Mouse (Mus musculus) lung, adult 2 months (tissue): ENCODE measurements around the gene Maob. TPM values are rescaled to one million over a fixed set of nuclear protein-coding genes. Genes with fewer than 3 reads are reported as not detected.

Experiments used
- DNase-seq: peaks from one replicate; pipeline ENCODE4 v3.0.0; 2022
- H3K4me1 ChIP-seq: fragments of 200-500 bp; 2 replicates; pipeline ENCODE4 v1.6.1; 2011; ENCODE audit warnings: low read length; ENCODE audit not compliant: control insufficient read depth, insufficient read depth
- H3K4me3 ChIP-seq: fragments of 200-500 bp; replicated peaks from 2 replicates; pipeline ENCODE3; 2011; ENCODE audit warnings: low read depth, mild to moderate bottlenecking, control low read depth, low read length; ENCODE audit errors: extremely low read depth
- CTCF ChIP-seq: fragments of 200-500 bp; IDR thresholded peaks from 2 replicates; pipeline ENCODE4 v1.5.1; 2011; ENCODE audit warnings: mild to moderate bottlenecking, low read length, control low read depth; ENCODE audit not compliant: insufficient read depth
- POLR2A ChIP-seq: fragments of 200-500 bp; IDR thresholded peaks from 2 replicates; pipeline ENCODE4 v1.6.1; 2011; ENCODE audit warnings: low read depth, mild to moderate bottlenecking, control low read depth, low read length, borderline replicate concordance; ENCODE audit errors: extremely low read depth
- WGBS: fragments of 180-500 bp; shearing (Covaris S2); methylation state at CpG from one replicate; pipeline ENCODE4 v1.1.7; 2018; 5-methylcytosine and 5-hydroxymethylcytosine counted together
- polyA plus RNA-seq: library from polyadenylated mRNA; depleted of rRNA; stranded (reverse); fragments of >200 nt; gene quantifications from 2 replicates; pipeline ENCODE4 v1.2.3, GENCODE M21; 2012; rRNA removed

The Maob gene
- polyA plus RNA-seq, 1 experiment, result 16.4 TPM

DNA sequence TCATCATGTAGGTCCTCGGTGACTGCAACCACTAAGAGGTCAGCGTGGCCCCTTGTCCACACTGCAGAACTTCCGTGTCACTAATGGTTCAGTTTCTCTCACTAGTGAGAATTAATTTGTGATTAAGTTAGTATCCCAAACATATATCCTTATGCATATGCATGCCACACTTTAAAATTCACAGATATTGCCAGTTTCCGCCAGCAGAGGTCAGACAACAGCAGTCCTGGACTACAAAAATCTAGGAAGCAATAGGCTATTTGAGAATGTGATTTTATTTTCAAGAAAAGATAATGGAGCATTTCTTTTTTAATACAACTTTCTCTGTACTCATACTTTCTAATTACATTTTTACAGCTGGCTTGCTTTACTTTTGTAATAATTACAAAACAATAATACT, 51.0 kb downstream of the Maob start:
- Histone ChIP-seq H3K4me1 (no peaks in the 10 kb centered on the region; the same call in 1 of the 2 replicates), H3K4me3 (no peak overlapping the region)
- DNase-seq, result peak; percentile 14
- 66% methylated on average over 4 of the region's 4 CpGs for WGBS
- TF ChIP-seq CTCF (no peak), POLR2A (no peak)

DNA sequence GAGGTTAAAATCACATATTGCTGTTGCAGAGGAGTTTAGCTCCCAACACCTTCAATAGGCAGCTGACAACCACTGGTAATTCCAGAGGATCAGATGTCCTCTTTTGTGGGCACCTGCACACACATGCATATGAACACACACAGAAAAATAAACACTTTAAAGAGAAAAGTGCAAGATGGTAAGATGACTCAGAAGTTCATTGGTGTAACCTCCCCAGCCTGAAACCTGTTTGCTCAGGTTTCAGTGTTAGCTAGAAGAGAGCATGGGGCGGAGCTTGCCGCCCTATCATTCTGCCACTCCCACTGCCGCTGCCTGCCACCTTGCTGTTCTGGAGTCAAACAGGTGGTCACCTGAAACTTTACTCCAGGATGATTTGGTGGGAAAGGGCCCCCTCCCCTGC, 55.7 kb downstream of the Maob start:
- WGBS, result 52% methylated on average over 3 of the region's 3 CpGs
- Histone ChIP-seq H3K4me3 (no peak overlapping the region), H3K4me1 (no peaks in the 10 kb centered on the region; the same call in 1 of the 2 replicates)
- no peak for TF ChIP-seq POLR2A
- DNase-seq, result peak; percentile 13

DNA sequence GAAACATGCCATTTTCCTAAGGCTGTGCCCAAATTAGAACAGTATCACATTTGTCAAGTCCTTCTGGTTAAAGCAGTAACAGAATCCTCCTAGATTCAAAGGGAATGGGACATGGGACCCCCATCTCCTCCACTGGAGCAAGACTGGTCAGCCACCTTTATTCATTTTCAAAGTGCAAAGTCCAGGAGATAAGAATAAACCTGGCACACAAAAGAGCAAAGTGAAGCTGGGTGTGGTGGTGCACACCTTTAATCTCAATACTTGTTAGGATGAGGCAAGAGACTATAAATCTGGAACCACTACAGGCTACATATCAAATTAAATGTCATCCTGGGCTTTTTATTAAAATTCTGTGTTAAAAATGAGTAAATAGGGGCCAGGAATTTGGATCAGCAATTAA, 62.4 kb downstream of the Maob start:
- no peak for DNase-seq
- Histone ChIP-seq H3K4me1 (no peaks in the 10 kb centered on the region), H3K4me3 (no peak overlapping the region)
- TF ChIP-seq POLR2A (no peak), CTCF (no peak)

DNA sequence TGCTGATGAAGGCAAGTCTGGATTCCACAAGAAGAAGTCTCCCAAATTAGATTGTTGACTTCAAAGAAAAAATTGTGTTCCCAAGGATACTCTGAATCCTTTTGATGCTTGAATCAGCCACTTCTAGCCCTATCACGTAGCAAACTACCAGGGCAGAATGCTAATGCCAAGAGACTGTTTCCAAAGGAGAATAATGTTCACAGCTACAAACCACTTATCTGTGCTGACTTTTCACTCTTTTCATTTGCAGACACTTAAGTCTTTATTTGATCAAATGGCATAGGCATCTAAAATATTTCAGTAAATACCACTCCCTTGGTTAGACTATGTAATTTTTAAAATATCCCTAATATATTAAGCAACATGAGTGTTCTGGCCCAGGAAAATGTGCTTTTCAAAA, 68.2 kb downstream of the Maob start:
- H3K4me3 ChIP-seq, result no peak overlapping the region
- no peaks in the 10 kb centered on the region for H3K4me1 ChIP-seq
- TF ChIP-seq POLR2A (no peak), CTCF (no peak)
- 41% methylated on average over 1 of the region's 1 CpGs for WGBS
- no peak for DNase-seq

DNA sequence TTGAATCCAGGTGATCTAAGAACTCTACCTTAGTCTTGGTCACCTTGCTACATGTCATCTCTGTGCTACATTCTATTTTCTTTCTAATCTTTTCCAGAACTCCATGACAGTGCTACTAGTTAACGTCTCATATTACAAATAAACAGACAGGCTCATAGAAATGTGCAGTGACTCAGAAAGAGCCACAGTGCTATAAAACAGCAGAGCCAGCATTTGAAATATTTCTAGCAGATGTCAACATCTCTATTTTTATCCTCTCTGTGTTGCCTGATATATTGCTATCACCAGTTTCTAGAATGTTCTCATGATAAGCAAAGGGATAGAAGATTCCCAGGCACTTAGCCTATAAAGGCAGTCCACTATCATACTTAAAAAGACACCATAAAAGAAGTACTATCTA, 103.1 kb downstream of the Maob start:
- Histone ChIP-seq H3K4me1 (no peaks in the 10 kb centered on the region), H3K4me3 (no peak overlapping the region)
- TF ChIP-seq POLR2A (no peak), CTCF (no peak)
- WGBS, result 51% methylated on average over 1 of the region's 1 CpGs
- DNase-seq, result no peak

DNA sequence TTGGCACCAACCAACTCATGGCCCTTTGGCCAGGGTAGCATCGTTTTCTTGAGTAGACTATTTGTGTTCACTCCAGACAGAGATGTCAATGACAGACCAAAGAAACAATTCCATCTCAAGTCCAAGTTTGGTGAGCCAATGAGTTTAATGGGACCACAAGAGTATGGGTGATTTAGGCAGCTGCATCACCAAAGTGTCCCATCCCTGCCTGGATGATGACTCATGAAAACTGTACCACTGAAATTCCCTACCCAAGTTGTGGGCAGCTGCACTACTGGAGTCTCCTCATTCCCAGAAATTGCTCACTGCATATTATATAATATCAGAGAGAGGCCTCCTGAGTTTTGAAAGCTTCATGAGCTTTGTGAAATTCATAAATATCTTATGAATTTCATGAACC, 111.1 kb downstream of the Maob start:
- no peak for TF ChIP-seq CTCF
- no peak for TF ChIP-seq POLR2A
- Histone ChIP-seq H3K4me3 (no peak overlapping the region), H3K4me1 (no peaks in the 10 kb centered on the region)
- no peak for DNase-seq
- WGBS, result 66% methylated on average over 1 of the region's 1 CpGs

Other genes starting within 250 kb of the Maob start
- gene Maoa, start 197.7 kb downstream of the Maob start, polyA plus RNA-seq, result 4.7 and 8.8 TPM in 2 replicates
- gene Ndp, start 94.4 kb upstream of the Maob start, polyA plus RNA-seq, result 0.14 and 0.20 TPM in 2 replicates